Mouse (Mus musculus) E14TG2a.4 (cell line): ENCODE data around the gene Anapc15.

Experiments
- CTCF ChIP-seq: conservative IDR thresholded peaks from 2 replicates; pipeline ENCODE4 v1.5.1; 2014; ENCODE audit warnings: low read length
- NANOG ChIP-seq: IDR thresholded peaks from 2 replicates; pipeline ENCODE4 v1.6.1; 2014; ENCODE audit warnings: borderline replicate concordance, low read length, mixed read lengths
- POU5F1 ChIP-seq: IDR thresholded peaks from 2 replicates; pipeline ENCODE4 v1.6.1; 2014; ENCODE audit warnings: low read length, borderline replicate concordance

GRCm38 (mm10) chr7:101853816-101854215 is 9.7 kb upstream of the Anapc15 start:
- TF ChIP-seq CTCF (no peak), POU5F1 (no peak), NANOG (no peak)
